Mouse (Mus musculus): ENCODE data around the gene Catsperg2. TPM values are rescaled to one million over a fixed set of nuclear protein-coding genes. Genes with fewer than 3 reads are reported as not detected.
"Not testable (repeated sequence)": the region's sequence is repeated elsewhere in the genome, so short reads cannot be mapped to it uniquely, and the experiment has no call there.

Gene Catsperg2
- total and polyA plus RNA-seq, 2 experiments = not detected

DNA sequence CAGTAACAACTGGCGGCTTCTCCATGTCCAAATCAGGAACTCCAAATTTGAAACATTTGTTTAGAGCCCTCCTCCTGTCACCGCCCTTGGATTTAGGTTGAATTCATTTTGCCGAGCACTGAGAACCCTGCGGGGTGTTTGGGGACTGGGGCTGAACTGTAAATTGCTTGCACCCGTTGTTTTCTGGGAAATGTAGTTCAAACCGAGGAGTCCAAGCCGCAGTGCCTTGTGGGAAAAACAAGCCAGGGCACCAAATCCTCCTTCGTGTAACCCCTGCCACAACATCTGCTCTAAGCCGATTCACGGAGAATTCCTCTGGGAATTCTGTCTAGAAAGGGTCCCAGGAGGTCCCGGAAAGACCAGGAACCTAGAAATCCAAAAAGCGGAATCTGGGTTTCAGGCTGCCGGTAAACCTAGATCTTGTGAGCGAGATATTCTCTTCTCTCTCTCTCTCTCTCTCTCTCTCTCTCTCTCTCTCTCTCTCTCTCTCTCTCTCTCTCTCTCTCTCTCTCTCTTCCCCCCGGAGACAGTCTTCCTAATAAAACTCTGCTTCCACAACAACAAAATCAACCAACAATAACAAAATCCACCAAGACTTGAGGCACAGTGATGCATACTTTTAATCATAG is 40.3 kb upstream of the Catsperg2 start:
- H3K36me3 ChIP-seq (ENCODE audit: control insufficient read depth, insufficient read depth, low read length) = peaks cover 5% of the 10 kb centered on the region; the same call in 1 of the 2 replicates
- peak overlapping the region; percentile 94 for H3K27ac ChIP-seq (replicated peaks; ENCODE audit: insufficient read depth, low read depth, low read length)
- peak; percentile 25; the same call in 1 of the 2 replicates for TF ChIP-seq POLR2A (IDR thresholded peaks at IDR 0.05; ENCODE audit: extremely low read depth, insufficient read depth, low read length)
- no peak for TF ChIP-seq CTCF (IDR thresholded peaks at IDR 0.05; ENCODE audit: low read depth, low read length)
- H3K9ac ChIP-seq (ENCODE audit: low read depth, low read length) = peak overlapping the region; percentile 80
- peaks cover 4% of the 10 kb centered on the region for H3K4me1 ChIP-seq (ENCODE audit: control insufficient read depth, insufficient read depth, low read length)
- peak; percentile 93 for DNase-seq (ENCODE audit: extremely low read depth, low read depth, low spot score)
- H3K4me3 ChIP-seq (ENCODE audit: insufficient read depth, low read depth, low read length) = peak overlapping the region; percentile 64
- no peaks in the 10 kb centered on the region for H3K27me3 ChIP-seq (ENCODE audit: control insufficient read depth, insufficient read depth, low read length)
- peaks cover 4% of the 10 kb centered on the region; the same call in 1 of the 2 replicates for H3K79me2 ChIP-seq (ENCODE audit: control insufficient read depth, insufficient read depth, low read length)
- under 1% methylated on average over 15 of the region's 15 CpGs for WGBS

DNA sequence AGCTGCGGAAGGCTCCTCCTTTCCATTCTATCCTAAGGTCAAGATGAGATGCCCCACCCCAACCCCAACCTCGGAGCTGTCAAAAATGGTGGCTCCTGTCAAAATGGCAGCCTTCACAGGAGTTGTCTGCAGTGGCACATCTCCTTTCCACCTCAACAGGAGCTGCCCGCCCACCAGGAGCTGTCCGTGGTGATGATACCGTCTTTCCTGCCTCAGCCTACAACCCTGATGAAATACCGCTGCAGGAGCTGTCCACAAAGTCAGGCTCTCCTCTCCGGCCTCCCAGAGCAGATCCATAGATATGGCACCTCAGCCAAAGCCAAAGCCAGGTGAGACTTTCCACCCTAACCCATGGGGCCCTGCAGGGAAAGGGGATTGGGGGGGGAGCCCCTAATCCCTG is 37.9 kb upstream of the Catsperg2 start:
- WGBS = 88% methylated on average over 7 of the region's 7 CpGs
- TF ChIP-seq POLR2A (IDR thresholded peaks at IDR 0.05; ENCODE audit: extremely low read depth, insufficient read depth, low read length) = no peak
- no peak for TF ChIP-seq CTCF (IDR thresholded peaks at IDR 0.05; ENCODE audit: low read depth, low read length)
- Histone ChIP-seq H3K27me3 (ENCODE audit: control insufficient read depth, insufficient read depth, low read length) (no peaks in the 10 kb centered on the region), H3K79me2 (ENCODE audit: control insufficient read depth, insufficient read depth, low read length) (no peaks in the 10 kb centered on the region; the same call in 1 of the 2 replicates), H3K4me1 (ENCODE audit: control insufficient read depth, insufficient read depth, low read length) (peaks cover 4% of the 10 kb centered on the region), H3K27ac (replicated peaks; ENCODE audit: insufficient read depth, low read depth, low read length) (no peak overlapping the region), H3K9ac (ENCODE audit: low read depth, low read length) (no peak overlapping the region), H3K4me3 (ENCODE audit: insufficient read depth, low read depth, low read length) (no peak overlapping the region), H3K36me3 (ENCODE audit: control insufficient read depth, insufficient read depth, low read length) (no peaks in the 10 kb centered on the region)
- no peak for DNase-seq (ENCODE audit: extremely low read depth, low read depth, low spot score)

DNA sequence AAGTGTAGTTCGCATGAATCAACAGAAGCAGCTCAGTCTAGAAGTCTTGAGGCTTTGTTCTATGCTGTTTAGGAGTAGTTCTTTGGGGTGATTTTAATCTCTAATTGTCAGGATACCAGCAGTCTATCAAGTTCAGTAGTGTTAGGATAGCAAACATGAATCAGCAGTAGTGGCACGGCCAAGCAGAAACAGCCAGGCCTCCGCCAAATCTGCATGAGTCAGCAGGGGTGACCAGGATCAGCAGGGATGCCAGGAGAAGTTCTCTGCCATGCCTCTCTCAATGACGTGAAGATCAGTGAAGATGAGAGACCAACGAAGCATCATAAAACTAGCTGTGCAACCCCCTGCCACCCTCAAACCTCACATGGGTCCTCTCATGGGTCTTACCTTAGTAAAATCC is 33.6 kb upstream of the Catsperg2 start:
- Histone ChIP-seq H3K27ac (replicated peaks; ENCODE audit: insufficient read depth, low read depth, low read length) (no peak overlapping the region), H3K27me3 (ENCODE audit: control insufficient read depth, insufficient read depth, low read length) (no peaks in the 10 kb centered on the region), H3K9ac (ENCODE audit: low read depth, low read length) (no peak overlapping the region), H3K4me1 (ENCODE audit: control insufficient read depth, insufficient read depth, low read length) (no peaks in the 10 kb centered on the region), H3K4me3 (ENCODE audit: insufficient read depth, low read depth, low read length) (no peak overlapping the region), H3K36me3 (ENCODE audit: control insufficient read depth, insufficient read depth, low read length) (no peaks in the 10 kb centered on the region), H3K79me2 (ENCODE audit: control insufficient read depth, insufficient read depth, low read length) (no peaks in the 10 kb centered on the region)
- TF ChIP-seq CTCF (IDR thresholded peaks at IDR 0.05; ENCODE audit: low read depth, low read length) (no peak), POLR2A (IDR thresholded peaks at IDR 0.05; ENCODE audit: extremely low read depth, insufficient read depth, low read length) (no peak)
- 79% methylated on average over 5 of the region's 5 CpGs for WGBS
- no peak for DNase-seq (ENCODE audit: extremely low read depth, low read depth, low spot score)

DNA sequence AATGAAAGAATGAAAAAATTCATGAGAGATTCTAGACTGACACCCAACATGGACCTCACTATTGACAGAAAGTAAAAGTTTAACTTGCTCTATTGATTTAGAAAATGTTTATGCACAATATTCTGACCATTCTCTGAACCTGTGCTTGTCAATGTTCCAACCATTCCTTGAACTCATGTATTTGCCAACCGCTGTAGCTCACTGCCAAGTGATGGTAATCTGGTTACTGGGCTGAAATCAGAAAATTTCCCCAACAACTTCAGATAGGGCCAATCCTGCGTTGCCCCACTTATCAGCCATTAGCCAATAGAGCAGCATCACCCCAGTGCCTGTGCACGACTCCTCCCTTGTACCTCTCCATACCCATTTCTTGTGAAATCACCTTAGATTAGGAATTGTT is 15.4 kb upstream of the Catsperg2 start:
- DNase-seq (ENCODE audit: extremely low read depth, low read depth, low spot score) = peak; percentile 88
- Histone ChIP-seq H3K36me3 (ENCODE audit: control insufficient read depth, insufficient read depth, low read length) (no peaks in the 10 kb centered on the region), H3K4me3 (ENCODE audit: insufficient read depth, low read depth, low read length) (no peak overlapping the region), H3K79me2 (ENCODE audit: control insufficient read depth, insufficient read depth, low read length) (no peaks in the 10 kb centered on the region), H3K9ac (ENCODE audit: low read depth, low read length) (no peak overlapping the region), H3K4me1 (ENCODE audit: control insufficient read depth, insufficient read depth, low read length) (no peaks in the 10 kb centered on the region), H3K27ac (replicated peaks; ENCODE audit: insufficient read depth, low read depth, low read length) (peak overlapping the region; percentile 84), H3K27me3 (ENCODE audit: control insufficient read depth, insufficient read depth, low read length) (no peaks in the 10 kb centered on the region)
- TF ChIP-seq CTCF (IDR thresholded peaks at IDR 0.05; ENCODE audit: low read depth, low read length) = no peak
- no peak for TF ChIP-seq POLR2A (IDR thresholded peaks at IDR 0.05; ENCODE audit: extremely low read depth, insufficient read depth, low read length)
- WGBS = 12% methylated on average over 3 of the region's 3 CpGs

DNA sequence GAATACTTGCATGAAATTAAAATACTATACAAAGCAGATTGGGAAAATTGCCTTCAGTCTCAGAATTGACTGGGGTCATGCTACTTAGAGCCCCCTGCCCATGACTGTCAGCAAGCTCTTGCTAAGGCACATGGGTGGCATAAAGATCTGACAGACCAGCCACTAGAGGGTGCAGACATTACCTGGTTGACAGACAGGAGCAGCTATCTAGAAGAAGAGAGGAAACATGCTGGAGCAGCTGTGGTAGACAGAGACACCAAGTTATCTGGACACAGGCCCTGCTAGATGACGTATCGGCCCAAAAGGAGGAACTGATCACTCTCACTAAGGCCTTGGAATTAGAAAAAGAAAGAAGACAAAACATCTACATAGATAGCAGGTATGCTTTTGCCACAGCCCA is 1.2 kb upstream of the Catsperg2 start:
- no peaks in the 10 kb centered on the region for H3K36me3 ChIP-seq (ENCODE audit: control insufficient read depth, insufficient read depth, low read length)
- no peaks in the 10 kb centered on the region for H3K27me3 ChIP-seq (ENCODE audit: control insufficient read depth, insufficient read depth, low read length)
- no peak overlapping the region for H3K9ac ChIP-seq (ENCODE audit: low read depth, low read length)
- no peak overlapping the region for H3K27ac ChIP-seq (replicated peaks; ENCODE audit: insufficient read depth, low read depth, low read length)
- 81% methylated on average over 2 of the region's 2 CpGs for WGBS
- DNase-seq (ENCODE audit: extremely low read depth, low read depth, low spot score) = peak; percentile 2
- no peak for TF ChIP-seq CTCF (IDR thresholded peaks at IDR 0.05; ENCODE audit: low read depth, low read length)
- TF ChIP-seq POLR2A (IDR thresholded peaks at IDR 0.05; ENCODE audit: extremely low read depth, insufficient read depth, low read length) = no peak
- no peaks in the 10 kb centered on the region for H3K79me2 ChIP-seq (ENCODE audit: control insufficient read depth, insufficient read depth, low read length)
- H3K4me3 ChIP-seq (ENCODE audit: insufficient read depth, low read depth, low read length) = no peak overlapping the region
- no peaks in the 10 kb centered on the region for H3K4me1 ChIP-seq (ENCODE audit: control insufficient read depth, insufficient read depth, low read length)

DNA sequence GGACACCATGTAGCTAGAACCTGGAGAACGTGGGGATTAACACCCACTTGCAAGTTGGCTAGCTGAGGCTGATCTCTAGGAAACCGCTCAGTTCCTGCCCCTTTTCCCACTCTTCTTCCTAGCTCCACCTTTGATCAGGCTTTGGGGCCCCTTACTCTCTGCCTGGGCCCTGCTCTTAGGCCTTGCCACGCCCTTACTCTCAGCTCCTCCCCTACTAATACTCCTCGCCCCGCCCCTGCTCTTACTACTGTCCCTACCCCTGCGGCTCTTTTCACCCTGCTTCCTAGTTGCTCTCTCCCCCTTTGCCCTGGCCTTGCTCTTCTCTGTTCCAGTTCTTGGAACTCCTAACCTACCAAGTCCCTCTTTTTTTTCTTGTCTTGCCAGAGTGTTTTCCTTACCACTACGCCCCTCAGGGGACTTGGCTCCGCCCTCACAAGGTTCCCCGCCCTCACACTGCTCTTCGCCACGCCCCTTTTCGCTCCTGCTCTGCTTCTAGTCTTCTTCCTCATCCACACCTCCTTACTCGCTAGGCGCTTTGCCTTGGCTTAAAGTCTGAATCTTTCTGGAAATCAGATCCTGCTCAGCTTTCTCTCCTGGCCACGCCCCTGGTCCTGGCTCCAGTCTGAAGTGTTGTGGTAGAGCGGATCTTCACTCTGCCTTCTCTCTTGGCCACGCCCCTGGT is 1.2 kb downstream of the Catsperg2 start:
- not testable (repeated sequence) for H3K36me3 ChIP-seq (ENCODE audit: control insufficient read depth, insufficient read depth, low read length); H3K4me3 ChIP-seq (ENCODE audit: insufficient read depth, low read depth, low read length); H3K27me3 ChIP-seq (ENCODE audit: control insufficient read depth, insufficient read depth, low read length); H3K27ac ChIP-seq (replicated peaks; ENCODE audit: insufficient read depth, low read depth, low read length); H3K79me2 ChIP-seq (ENCODE audit: control insufficient read depth, insufficient read depth, low read length); H3K4me1 ChIP-seq (ENCODE audit: control insufficient read depth, insufficient read depth, low read length); H3K9ac ChIP-seq (ENCODE audit: low read depth, low read length); DNase-seq (ENCODE audit: extremely low read depth, low read depth, low spot score)
- 39% methylated on average over 17 of the region's 17 CpGs for WGBS

DNA sequence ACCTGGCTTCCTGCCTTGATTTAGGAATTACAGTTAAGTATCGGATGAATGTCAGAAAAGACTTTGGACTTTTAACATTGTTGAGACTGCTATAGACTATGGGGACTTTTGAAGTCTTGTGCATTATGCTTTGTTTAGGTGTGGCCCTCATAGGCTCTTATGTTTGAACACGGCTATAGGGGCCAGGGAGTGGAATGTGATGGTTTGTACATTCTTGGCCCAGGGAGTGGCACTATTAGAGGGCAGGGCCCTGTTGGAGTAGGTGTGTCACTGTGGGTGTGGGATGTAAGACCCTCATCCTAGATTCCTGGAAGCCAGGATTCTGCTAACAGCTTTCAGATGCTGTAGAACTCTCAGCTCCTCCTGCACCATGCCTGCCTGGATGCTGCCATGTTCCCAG is 17.9 kb downstream of the Catsperg2 start:
- not testable (repeated sequence) for H3K4me1 ChIP-seq (ENCODE audit: control insufficient read depth, insufficient read depth, low read length); H3K79me2 ChIP-seq (ENCODE audit: control insufficient read depth, insufficient read depth, low read length)
- WGBS = 89% methylated on average over 2 of the region's 2 CpGs

DNA sequence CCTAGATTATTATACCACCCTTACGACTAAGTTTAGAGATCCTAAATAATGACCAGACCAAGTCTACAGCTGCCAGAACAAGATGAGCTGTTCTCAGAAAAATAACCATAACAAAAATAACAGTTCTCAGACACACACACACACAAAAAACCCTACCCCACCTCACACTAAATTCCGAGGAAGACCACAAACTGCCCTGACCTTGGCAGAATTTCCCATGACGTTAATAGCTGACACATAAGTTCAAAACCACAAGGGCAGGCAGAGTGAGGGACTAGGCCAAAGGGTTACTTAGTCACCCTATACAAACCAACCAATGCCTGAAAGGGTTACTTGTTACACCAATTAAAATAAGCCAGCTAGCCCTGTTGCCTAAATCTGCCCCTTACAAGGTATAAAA is 31.6 kb downstream of the Catsperg2 start:
- WGBS = 82% methylated on average over 3 of the region's 3 CpGs
- H3K9ac ChIP-seq (ENCODE audit: low read depth, low read length); H3K27me3 ChIP-seq (ENCODE audit: control insufficient read depth, insufficient read depth, low read length); H3K36me3 ChIP-seq (ENCODE audit: control insufficient read depth, insufficient read depth, low read length); H3K27ac ChIP-seq (replicated peaks; ENCODE audit: insufficient read depth, low read depth, low read length); H3K4me3 ChIP-seq (ENCODE audit: insufficient read depth, low read depth, low read length); H3K79me2 ChIP-seq (ENCODE audit: control insufficient read depth, insufficient read depth, low read length); DNase-seq (ENCODE audit: extremely low read depth, low read depth, low spot score); H3K4me1 ChIP-seq (ENCODE audit: control insufficient read depth, insufficient read depth, low read length): not testable (repeated sequence)

More for the DNA sequence above, 17.9 kb downstream of the Catsperg2 start:
- H3K27me3 ChIP-seq (ENCODE audit: control insufficient read depth, insufficient read depth, low read length); H3K27ac ChIP-seq (replicated peaks; ENCODE audit: insufficient read depth, low read depth, low read length); DNase-seq (ENCODE audit: extremely low read depth, low read depth, low spot score); H3K4me3 ChIP-seq (ENCODE audit: insufficient read depth, low read depth, low read length); H3K36me3 ChIP-seq (ENCODE audit: control insufficient read depth, insufficient read depth, low read length); H3K9ac ChIP-seq (ENCODE audit: low read depth, low read length): not testable (repeated sequence)

Data from liver, adult 2 months (tissue).